Mouse (Mus musculus): Measurements from ENCODE around the gene Katnal1. TPM values are rescaled to one million over a fixed set of nuclear protein-coding genes. Genes with fewer than 3 reads are reported as not detected.

Katnal1 gene
- total RNA-seq, 1 experiment from 2014 or later: 7.6 TPM

DNA sequence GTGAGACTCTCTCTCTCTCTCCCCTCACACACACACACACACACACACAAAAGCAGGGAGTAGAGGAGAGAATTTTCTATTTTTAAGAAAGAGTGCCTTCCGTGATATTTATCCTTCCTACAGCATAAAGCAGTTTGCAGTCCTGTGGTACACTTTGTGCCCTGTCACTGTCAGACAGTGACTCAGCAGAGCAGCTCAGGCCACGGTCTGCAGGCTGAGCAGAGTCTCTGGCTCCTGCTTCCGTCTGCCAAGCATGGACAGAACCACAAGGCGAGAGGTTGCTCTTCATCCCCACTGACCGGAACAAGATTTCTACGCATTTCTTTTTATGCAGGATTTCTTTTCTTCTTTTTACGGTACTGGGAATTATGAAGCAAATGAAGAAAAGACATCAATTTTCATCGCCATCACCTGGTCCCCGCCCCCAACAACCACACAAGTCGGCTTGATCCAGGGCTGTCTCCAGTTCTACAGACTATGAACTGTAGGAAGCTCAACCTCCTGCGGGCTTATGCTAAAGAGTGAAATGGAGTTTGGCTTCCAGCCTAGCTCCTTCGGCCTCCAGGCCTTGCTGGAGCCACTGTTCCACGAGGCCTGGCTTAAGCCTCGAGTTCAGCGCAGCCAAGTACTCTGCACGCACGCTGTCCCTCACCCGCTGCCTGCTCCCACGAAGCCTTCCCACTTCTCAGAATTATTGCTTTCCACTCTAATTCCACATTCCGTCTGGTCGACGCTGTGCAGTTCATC lies 25.4 kb upstream of the Katnal1 start:
- DNase-seq: peak; percentile 58

GRCm38 (mm10) chr5:148953098-148953497 lies 24.0 kb upstream of the Katnal1 start:
- peak; percentile 81 for DNase-seq

DNA sequence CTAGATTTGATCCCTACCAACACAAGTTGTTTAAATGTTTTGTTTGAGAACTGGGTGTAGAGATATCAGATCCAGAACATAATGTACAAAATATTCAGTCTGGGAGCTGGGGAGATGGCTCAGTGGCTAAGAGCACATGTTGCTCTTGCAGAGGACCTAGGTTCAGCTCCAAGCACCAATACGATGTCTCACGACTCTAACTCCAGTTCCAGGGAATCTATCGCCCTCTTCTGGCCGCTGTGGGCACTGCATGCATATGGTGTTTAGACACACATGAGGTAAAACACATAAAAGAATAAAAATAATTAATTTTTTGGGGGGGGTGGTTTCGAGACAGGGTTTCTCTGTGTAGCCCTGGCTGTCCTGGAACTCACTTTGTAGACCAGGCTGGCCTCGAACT lies 23.3 kb upstream of the Katnal1 start:
- peak; percentile 64 for DNase-seq

GRCm38 (mm10) chr5:148951360-148951759 lies 22.2 kb upstream of the Katnal1 start:
- no peak for DNase-seq

DNA sequence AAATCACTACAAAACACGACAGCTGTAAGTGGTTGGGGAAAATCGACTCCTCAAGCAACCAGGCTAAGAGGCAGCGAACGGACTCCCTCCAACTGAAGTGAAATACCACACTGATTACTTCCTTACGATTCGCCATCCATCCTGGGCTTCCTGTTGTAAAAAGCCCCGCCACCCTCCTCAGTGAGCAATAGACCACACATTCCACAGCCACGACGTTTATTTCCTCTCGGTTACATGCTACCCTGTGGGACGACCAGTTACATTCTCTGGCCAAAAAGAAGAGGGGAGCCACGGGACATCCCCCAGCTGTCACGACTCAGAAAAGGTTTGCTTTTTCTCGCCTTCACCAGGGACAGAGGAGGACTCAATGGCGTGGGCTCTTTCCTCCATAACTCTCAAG lies 20.9 kb upstream of the Katnal1 start:
- DNase-seq: no peak

GRCm38 (mm10) chr5:148948577-148948976 lies 19.5 kb upstream of the Katnal1 start:
- no peak for DNase-seq

DNA sequence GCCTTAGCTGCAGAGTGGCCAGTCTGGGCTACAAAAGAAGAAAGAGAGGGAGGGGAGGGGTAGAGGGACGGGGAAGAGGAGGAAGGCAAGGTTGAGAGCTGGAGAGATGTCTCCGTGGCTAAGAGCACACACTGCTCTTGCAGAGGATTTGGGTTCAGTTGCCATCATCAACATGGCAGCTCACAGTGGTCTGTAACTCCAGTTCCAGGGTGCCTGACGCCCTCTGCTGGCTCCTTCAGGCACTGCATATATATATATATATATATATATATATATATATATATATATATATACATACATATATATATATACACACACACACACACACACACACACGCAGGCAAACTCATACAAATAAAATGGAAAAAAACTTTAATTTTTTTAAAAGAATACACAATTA lies 18.3 kb upstream of the Katnal1 start:
- DNase-seq: no peak

- peak; percentile 30 for DNase-seq
Measured at GRCm38 (mm10) chr5:148946787-148947186, 17.7 kb upstream of the Katnal1 start.

GRCm38 (mm10) chr5:148945735-148946134 lies 16.6 kb upstream of the Katnal1 start:
- no peak for DNase-seq

DNA sequence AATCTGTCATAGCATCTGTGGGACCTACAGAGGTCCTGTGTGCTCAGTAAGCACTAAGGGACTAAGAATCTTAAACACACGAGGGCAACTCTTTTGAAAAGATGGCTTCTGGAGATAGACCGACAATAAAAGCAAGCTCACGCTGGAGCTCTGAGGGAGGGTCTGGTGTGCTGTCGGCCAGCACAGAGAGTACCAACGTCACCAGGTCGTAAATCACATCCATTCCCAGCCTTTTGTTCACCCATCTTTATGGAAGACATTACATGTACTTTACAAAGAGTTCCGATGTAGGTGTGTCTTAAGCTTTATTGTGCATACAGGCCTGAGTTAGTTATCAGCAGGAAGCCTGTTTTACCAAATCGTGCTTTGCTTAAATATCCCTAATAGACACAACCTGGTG lies 14.9 kb upstream of the Katnal1 start:
- no peak for DNase-seq

DNA sequence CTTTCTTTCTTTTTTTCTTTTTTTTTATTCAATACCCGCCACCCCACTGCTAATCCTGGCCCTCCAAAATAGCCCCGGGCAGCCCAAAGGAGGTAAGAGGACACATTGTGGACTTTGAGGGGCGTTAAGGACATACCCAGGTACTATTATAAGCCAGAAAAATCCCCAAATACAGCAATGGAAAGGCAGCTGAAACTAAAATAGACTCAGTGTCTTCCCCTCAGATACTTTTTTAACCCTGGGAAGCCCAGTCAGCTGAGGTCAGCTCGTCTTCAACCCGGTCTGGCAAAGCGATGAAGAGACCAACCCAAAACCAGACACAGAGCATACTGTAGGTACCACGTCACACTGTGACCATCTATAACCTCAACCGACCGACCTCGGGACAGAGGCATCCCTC lies 14.3 kb upstream of the Katnal1 start:
- DNase-seq: no peak

GRCm38 (mm10) chr5:148942957-148943356 lies 13.8 kb upstream of the Katnal1 start:
- no peak for DNase-seq

- no peak for DNase-seq
Measured at GRCm38 (mm10) chr5:148942305-148942704, 13.2 kb upstream of the Katnal1 start.

- no peak for DNase-seq
Measured at GRCm38 (mm10) chr5:148941867-148942266, 12.7 kb upstream of the Katnal1 start.

GRCm38 (mm10) chr5:148939948-148940382 lies 10.8 kb upstream of the Katnal1 start:
- no peak for DNase-seq

- no peak for DNase-seq
Measured at GRCm38 (mm10) chr5:148936516-148936951, 7.4 kb upstream of the Katnal1 start.

GRCm38 (mm10) chr5:148935871-148936270 lies 6.8 kb upstream of the Katnal1 start:
- DNase-seq: no peak

DNA sequence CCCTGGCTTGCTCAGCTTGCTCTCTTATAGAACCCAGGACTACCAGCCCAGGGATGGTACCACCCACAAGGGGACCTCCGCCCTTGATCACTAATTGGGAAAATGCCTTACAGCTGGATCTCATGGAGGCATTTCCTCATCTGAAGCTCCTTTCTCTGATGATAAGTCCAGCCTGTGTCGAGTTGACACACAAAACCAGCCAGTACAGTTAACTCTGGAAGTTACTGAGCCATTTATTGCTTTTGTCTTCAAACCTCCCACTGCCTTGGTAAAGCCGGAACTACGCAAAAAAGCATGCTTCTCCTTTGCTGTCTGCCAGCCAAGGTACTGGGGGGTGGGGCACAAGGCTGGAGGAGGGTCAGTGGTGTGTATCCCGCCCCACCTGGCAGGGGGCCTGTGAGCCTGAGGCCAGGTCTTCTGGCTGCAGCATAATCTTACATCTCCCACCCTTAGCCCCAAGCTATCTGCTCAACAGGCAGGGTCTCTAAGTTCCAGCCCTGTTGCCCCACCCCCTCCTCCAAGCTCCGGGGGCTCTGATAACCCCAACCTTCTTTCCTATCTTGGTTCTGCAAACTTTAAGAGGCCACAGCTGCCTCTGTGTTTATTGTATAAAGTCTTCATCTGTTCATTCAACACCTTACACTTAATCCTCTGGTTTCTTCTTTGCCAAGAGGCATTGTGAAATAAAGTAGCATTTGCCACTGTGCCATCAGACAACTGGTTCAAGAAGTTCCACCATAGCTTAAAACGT lies 6.1 kb upstream of the Katnal1 start:
- DNase-seq: no peak

DNA sequence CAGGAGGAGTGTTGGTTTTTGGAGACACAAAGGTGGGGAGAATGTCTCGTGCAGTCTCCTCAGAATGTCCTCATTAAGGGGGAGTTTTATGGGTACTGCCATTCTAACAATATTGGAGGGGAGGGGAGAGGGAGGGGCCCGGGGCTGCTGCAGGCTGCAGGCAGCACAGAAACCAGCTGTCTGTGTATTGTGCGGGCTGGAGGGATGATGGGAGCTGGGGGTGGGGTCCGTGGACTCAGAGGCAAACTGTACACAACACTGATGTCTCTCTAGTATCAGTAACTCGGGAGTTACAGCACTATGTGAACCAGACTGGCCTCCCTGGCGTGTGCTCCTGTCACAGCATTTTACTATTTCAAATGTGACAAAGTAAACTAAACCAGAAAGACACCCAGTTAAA lies 5.3 kb upstream of the Katnal1 start:
- no peak for DNase-seq

DNA sequence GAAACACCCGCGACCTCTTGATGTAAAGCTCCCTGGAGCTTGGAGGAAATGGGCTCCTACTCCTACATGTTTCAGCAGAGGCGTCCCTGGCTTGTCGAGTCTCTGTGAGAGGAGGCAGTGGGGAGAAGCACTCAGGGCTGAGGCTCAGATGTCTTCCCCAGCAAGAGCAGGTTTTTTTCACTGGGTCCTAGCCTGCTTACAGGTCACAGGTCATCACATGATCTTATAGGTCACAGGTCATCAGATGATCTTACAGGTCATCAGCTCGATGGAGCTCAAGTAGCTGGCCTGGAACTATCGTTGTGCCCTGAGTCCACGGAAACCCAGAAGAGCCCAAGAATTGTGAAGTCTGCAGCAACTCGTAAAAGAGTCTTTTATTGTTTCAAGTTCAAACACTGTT lies 4.6 kb upstream of the Katnal1 start:
- no peak for DNase-seq

DNA sequence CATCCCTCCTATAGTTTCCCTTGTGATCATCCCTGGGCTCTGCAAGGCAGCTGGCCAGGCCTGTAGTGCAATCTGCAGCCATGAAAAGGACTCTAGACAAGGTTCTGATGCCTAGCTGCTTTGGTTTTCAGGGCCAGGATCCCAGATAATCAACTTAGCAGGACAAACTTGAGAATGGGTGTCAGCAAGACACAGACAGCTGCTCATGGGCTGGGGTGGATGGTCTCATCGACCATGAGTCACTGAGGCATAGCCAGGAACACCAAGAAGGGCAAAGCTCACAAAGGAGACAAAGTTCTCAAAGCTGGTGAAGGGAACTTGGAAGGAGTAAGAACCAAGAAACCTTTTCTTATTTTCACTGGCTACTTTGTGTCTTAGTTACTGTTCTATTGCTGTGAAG lies 2.2 kb upstream of the Katnal1 start:
- DNase-seq: no peak

- DNase-seq: peak; percentile 95
Measured at GRCm38 (mm10) chr5:148928382-148929115, 571 bp downstream of the Katnal1 start.

DNA sequence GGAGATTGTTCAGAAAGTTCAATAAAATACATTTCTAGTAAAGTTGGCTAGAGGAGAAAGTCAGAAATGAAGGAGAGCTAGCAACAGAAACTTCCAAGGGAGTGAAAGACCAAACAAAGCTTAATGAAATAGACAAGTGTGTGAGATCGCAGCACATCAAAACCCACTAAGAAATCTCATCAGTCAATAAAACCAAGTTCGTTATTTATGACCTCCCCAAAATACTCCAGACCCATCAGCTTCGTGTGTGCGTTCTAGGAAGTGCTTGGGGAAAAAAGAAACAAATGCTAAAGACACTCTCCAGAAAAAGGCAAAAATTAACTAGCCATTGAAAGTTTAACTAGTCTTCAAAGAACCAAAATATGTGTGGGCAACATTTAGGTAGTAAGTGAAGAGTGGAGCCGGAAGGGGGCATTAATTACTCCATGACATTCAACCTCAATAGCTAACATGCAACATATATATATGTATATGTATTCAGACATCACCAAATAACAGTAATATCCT lies 1.4 kb downstream of the Katnal1 start:
- DNase-seq: no peak

All from adrenal gland, postnatal 14 days (tissue).